Mouse (Mus musculus): ENCODE data around the gene Sprr2a1. TPM values are rescaled to one million over a fixed set of nuclear protein-coding genes. Genes with fewer than 3 reads are reported as not detected.
"Not testable (repeated sequence)": the region's sequence is repeated elsewhere in the genome, so short reads cannot be mapped to it uniquely, and the experiment has no call there.

Sprr2a1 gene
- polyA plus RNA-seq (2014; fragmentation: Nextera tagmentation; extraction: Ambion mirVana) = not detected in 2 replicates

DNA sequence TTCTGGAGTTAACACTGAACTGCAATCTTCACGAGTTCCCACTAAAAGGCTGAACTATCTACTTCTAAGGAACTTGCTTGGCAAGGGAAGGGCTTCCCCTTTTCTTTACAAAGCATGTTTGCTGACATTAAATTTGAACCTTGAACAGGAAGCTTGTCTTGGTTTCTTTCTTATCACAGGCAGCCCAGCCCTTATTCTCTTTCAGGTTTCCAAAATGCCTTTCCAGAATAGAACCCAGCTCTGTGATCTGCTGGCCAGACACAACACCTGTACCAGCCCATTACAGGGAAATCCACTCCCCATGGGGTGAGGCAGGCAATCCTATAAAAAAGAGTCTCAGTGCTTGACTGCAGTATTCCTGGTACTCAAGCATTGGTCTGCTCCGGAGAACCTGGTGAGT, at the start of gene Sprr2a1, which contains the start of gene Sprr2a2:
TSS of gene Sprr2a1 (plus strand) at position 231 of the 400 bp plus-strand sequence.
TSS of gene Sprr2a2 (plus strand) at position 352 of the 400 bp plus-strand sequence.
- not testable (repeated sequence) for H3K27ac ChIP-seq (ENCODE audit: low read depth, low read length); H3K4me1 ChIP-seq (ENCODE audit: control insufficient read depth, insufficient read depth, low read length); H3K27me3 ChIP-seq (ENCODE audit: control insufficient read depth, insufficient read depth, low read length); H3K4me3 ChIP-seq (ENCODE audit: low read depth, low read length); H3K36me3 ChIP-seq (ENCODE audit: control insufficient read depth, insufficient read depth, low read length); DNase-seq (ENCODE audit: low spot score, missing footprints); H3K4me2 ChIP-seq; H3K9me3 ChIP-seq (ENCODE audit: control insufficient read depth, low read length); H3K9ac ChIP-seq (ENCODE audit: low read length)
- ATAC-seq (ENCODE audit: low FRiP score) = 0 out of 2 replicates have a peak, but pooled peaks have one; percentile 34
- no CpG with 5 or more reads among the region's 2 CpGs for whole genome bisulfite sequencing

GRCm38 (mm10) chr3:92169847-92170246, 45.8 kb upstream of the Sprr2a1 start:
- WGBS = 89% methylated on average over 3 of the region's 3 CpGs
- DNase-seq (ENCODE audit: low spot score, missing footprints) = no peak

GRCm38 (mm10) chr3:92176880-92177279, 38.7 kb upstream of the Sprr2a1 start:
- Histone ChIP-seq H3K4me2 (no peak overlapping the region), H3K9me3 (ENCODE audit: control insufficient read depth, low read length) (no peaks in the 10 kb centered on the region), H3K4me1 (ENCODE audit: control insufficient read depth, insufficient read depth, low read length) (no peaks in the 10 kb centered on the region), H3K27me3 (ENCODE audit: control insufficient read depth, insufficient read depth, low read length) (no peaks in the 10 kb centered on the region), H3K27ac (ENCODE audit: low read depth, low read length) (no peak overlapping the region), H3K4me3 (ENCODE audit: low read depth, low read length) (no peak overlapping the region), H3K36me3 (ENCODE audit: control insufficient read depth, insufficient read depth, low read length) (no peaks in the 10 kb centered on the region), H3K9ac (ENCODE audit: low read length) (no peak overlapping the region)
- ATAC-seq (ENCODE audit: low FRiP score) (no peak), DNase-seq (ENCODE audit: low spot score, missing footprints) (no peak)
- 85% methylated on average over 1 of the region's 1 CpGs for WGBS

More at GRCm38 (mm10) chr3:92169847-92170246, 45.8 kb upstream of the Sprr2a1 start:
- no peak overlapping the region for H3K4me3 ChIP-seq (ENCODE audit: low read depth, low read length)
- H3K36me3 ChIP-seq (ENCODE audit: control insufficient read depth, insufficient read depth, low read length) = no peaks in the 10 kb centered on the region
- no peak for ATAC-seq (ENCODE audit: low FRiP score)
- H3K27ac ChIP-seq (ENCODE audit: low read depth, low read length) = no peak overlapping the region
- no peaks in the 10 kb centered on the region for H3K27me3 ChIP-seq (ENCODE audit: control insufficient read depth, insufficient read depth, low read length)
- no peak overlapping the region for H3K4me2 ChIP-seq
- no peak overlapping the region for H3K9ac ChIP-seq (ENCODE audit: low read length)
- no peaks in the 10 kb centered on the region for H3K9me3 ChIP-seq (ENCODE audit: control insufficient read depth, low read length)
- no peaks in the 10 kb centered on the region for H3K4me1 ChIP-seq (ENCODE audit: control insufficient read depth, insufficient read depth, low read length)

- DNase-seq (ENCODE audit: low spot score, missing footprints) (no peak), ATAC-seq (ENCODE audit: low FRiP score) (peak; percentile 30; the same call in 1 of the 2 replicates)
- Histone ChIP-seq H3K4me1 (ENCODE audit: control insufficient read depth, insufficient read depth, low read length) (no peaks in the 10 kb centered on the region), H3K9ac (ENCODE audit: low read length) (no peak overlapping the region), H3K9me3 (ENCODE audit: control insufficient read depth, low read length) (no peaks in the 10 kb centered on the region), H3K27ac (ENCODE audit: low read depth, low read length) (no peak overlapping the region), H3K4me2 (no peak overlapping the region), H3K27me3 (ENCODE audit: control insufficient read depth, insufficient read depth, low read length) (no peaks in the 10 kb centered on the region), H3K36me3 (ENCODE audit: control insufficient read depth, insufficient read depth, low read length) (no peaks in the 10 kb centered on the region), H3K4me3 (ENCODE audit: low read depth, low read length) (no peak overlapping the region)
- 82% methylated on average over 6 of the region's 6 CpGs for WGBS
Observed at GRCm38 (mm10) chr3:92195512-92196200, 19.9 kb upstream of the Sprr2a1 start.

DNA sequence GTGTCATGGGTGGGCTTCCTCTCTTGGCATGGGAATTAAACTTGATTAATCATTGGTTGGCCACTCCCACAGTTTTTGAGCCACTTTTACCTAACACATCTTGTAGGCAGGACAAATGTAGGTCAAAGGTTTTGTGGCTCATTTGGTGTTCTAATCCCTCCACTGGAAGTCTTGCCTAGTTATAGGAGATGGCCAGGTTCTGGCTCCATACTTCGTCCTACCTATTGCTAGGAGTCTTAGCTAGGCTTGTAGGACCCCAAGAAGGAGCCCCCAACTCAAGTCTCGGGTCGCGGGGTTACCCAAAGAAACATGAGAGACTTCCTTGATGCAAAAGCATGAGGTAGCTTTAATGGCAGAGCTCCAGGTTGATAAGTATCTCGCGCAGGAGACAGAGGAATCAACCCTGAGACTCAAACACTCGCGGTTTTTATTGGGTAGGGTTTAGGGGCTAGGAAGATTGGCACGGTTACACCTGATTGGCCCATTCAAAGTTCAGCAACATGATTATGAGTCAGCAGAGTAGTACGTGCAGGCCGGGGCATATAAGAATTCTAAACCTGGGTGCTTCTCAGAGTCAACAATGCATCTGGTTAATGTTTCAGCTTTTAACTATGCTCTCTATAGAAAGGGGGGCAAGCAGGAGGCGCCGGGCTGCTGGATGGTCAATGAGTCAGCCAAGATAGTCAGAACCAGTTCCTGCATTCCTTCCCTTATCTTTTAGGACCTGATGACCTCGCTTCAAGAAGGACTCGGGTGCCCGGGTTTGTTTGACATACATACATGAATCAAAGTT, 4.3 kb upstream of the Sprr2a1 start:
- not testable (repeated sequence) for DNase-seq (ENCODE audit: low spot score, missing footprints); H3K4me3 ChIP-seq (ENCODE audit: low read depth, low read length); H3K36me3 ChIP-seq (ENCODE audit: control insufficient read depth, insufficient read depth, low read length); ATAC-seq (ENCODE audit: low FRiP score); H3K4me2 ChIP-seq; H3K9ac ChIP-seq (ENCODE audit: low read length); H3K9me3 ChIP-seq (ENCODE audit: control insufficient read depth, low read length); H3K4me1 ChIP-seq (ENCODE audit: control insufficient read depth, insufficient read depth, low read length); H3K27me3 ChIP-seq (ENCODE audit: control insufficient read depth, insufficient read depth, low read length); H3K27ac ChIP-seq (ENCODE audit: low read depth, low read length)
- no CpG with 5 or more reads among the region's 16 CpGs for WGBS

GRCm38 (mm10) chr3:92212059-92212458, 3.5 kb upstream of the Sprr2a1 start:
- no CpG with 5 or more reads among the region's 1 CpGs for WGBS
- H3K4me2 ChIP-seq; H3K9ac ChIP-seq (ENCODE audit: low read length); H3K4me3 ChIP-seq (ENCODE audit: low read depth, low read length); ATAC-seq (ENCODE audit: low FRiP score); H3K27ac ChIP-seq (ENCODE audit: low read depth, low read length); DNase-seq (ENCODE audit: low spot score, missing footprints); H3K36me3 ChIP-seq (ENCODE audit: control insufficient read depth, insufficient read depth, low read length); H3K9me3 ChIP-seq (ENCODE audit: control insufficient read depth, low read length); H3K27me3 ChIP-seq (ENCODE audit: control insufficient read depth, insufficient read depth, low read length); H3K4me1 ChIP-seq (ENCODE audit: control insufficient read depth, insufficient read depth, low read length): not testable (repeated sequence)

DNA sequence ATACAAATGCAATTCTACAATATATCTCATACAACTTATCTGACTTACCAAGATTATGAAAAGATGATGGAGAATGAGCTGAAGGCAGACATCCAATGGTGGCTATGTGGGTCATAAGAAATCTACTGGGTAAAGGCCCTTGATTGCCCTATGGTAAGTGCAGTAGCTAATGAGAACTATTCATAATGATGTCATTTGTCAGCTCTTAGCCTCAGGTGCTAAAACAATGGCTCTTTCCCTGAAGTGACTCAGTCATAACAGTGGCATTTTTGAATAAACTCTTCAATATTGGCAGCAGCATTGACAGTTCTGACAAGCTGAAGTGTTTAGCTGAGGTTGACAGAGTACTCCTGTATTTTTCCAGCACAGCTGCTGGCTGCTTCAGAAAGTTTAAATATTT, 1.9 kb upstream of the Sprr2a1 start:
- H3K27me3 ChIP-seq (ENCODE audit: control insufficient read depth, insufficient read depth, low read length); H3K4me1 ChIP-seq (ENCODE audit: control insufficient read depth, insufficient read depth, low read length); H3K9ac ChIP-seq (ENCODE audit: low read length); H3K4me2 ChIP-seq; H3K4me3 ChIP-seq (ENCODE audit: low read depth, low read length); DNase-seq (ENCODE audit: low spot score, missing footprints); H3K36me3 ChIP-seq (ENCODE audit: control insufficient read depth, insufficient read depth, low read length); H3K9me3 ChIP-seq (ENCODE audit: control insufficient read depth, low read length); H3K27ac ChIP-seq (ENCODE audit: low read depth, low read length); ATAC-seq (ENCODE audit: low FRiP score): not testable (repeated sequence)

GRCm38 (mm10) chr3:92219031-92219430, 3.4 kb downstream of the Sprr2a1 start:
- not testable (repeated sequence) for H3K4me3 ChIP-seq (ENCODE audit: low read depth, low read length); H3K27ac ChIP-seq (ENCODE audit: low read depth, low read length); H3K36me3 ChIP-seq (ENCODE audit: control insufficient read depth, insufficient read depth, low read length); H3K9ac ChIP-seq (ENCODE audit: low read length); H3K27me3 ChIP-seq (ENCODE audit: control insufficient read depth, insufficient read depth, low read length); H3K9me3 ChIP-seq (ENCODE audit: control insufficient read depth, low read length); H3K4me2 ChIP-seq; H3K4me1 ChIP-seq (ENCODE audit: control insufficient read depth, insufficient read depth, low read length); DNase-seq (ENCODE audit: low spot score, missing footprints)
- WGBS = no CpG with 5 or more reads among the region's 8 CpGs
- ATAC-seq (ENCODE audit: low FRiP score) = peak; percentile 54

GRCm38 (mm10) chr3:92223708-92224107, 8.1 kb downstream of the Sprr2a1 start:
- not testable (repeated sequence) for H3K9ac ChIP-seq (ENCODE audit: low read length); DNase-seq (ENCODE audit: low spot score, missing footprints); H3K27ac ChIP-seq (ENCODE audit: low read depth, low read length)

More at GRCm38 (mm10) chr3:92223708-92224107, 8.1 kb downstream of the Sprr2a1 start:
- not testable (repeated sequence) for H3K4me1 ChIP-seq (ENCODE audit: control insufficient read depth, insufficient read depth, low read length); H3K27me3 ChIP-seq (ENCODE audit: control insufficient read depth, insufficient read depth, low read length); H3K4me2 ChIP-seq; H3K36me3 ChIP-seq (ENCODE audit: control insufficient read depth, insufficient read depth, low read length); H3K9me3 ChIP-seq (ENCODE audit: control insufficient read depth, low read length); H3K4me3 ChIP-seq (ENCODE audit: low read depth, low read length)
- ATAC-seq (ENCODE audit: low FRiP score) = peak; percentile 66
